Mouse (Mus musculus) cerebral cortex, adult 2 months (tissue): ENCODE results near the gene Ppm1j.

ENCODE experiments used
- WGBS: fragments of 180-500 bp; shearing (Covaris S2); methylation state at CpG from one replicate; pipeline ENCODE4 v1.1.7; 2018; 5-methylcytosine and 5-hydroxymethylcytosine counted together

Gene Ppm1j

GRCm38 (mm10) chr3:104813227-104813626, 32.4 kb downstream of the Ppm1j start:
- 91% methylated on average over 7 of the region's 7 CpGs for WGBS

DNA sequence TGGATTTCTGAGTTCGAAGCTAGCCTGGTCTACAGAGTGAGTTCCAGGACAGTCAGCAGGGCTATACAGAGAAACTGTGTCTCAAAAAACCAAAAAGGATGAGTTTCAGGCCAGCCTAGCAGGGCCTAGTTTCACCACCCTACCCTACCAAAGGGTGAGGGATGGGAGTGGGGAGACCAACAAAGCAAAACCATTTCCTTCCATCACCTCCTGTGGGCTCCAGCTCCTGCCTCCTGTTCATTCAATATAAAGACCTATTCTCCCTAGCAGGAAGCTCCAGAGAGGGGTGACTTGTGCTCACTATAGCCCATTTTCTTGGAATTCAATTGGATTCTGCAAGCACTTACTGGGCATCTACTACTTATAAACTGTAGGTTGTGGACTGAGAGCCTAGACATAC, 33.9 kb downstream of the Ppm1j start:
- WGBS, result 100% methylated on average over 1 of the region's 1 CpGs

DNA sequence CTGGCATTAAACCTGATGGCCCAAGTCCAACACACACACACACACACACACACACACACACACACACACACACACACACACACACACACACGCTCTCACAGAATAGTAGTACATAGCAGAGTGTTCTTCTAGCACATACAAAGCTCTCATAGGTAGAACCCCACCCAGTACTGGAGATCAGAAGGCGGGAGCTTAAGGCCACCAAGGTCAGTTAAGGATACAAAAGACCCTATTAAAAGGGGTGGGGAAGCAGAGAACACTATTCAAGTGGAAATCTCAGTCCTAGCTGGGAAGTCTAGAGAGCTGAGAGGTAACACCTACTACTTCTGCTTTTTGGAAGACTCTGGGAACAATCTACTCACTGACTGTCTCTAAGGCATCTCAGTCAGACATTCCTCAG, 34.5 kb downstream of the Ppm1j start:
- WGBS, result 90% methylated on average over 2 of the region's 2 CpGs

GRCm38 (mm10) chr3:104816130-104816529, 35.3 kb downstream of the Ppm1j start:
- WGBS, result 91% methylated on average over 7 of the region's 7 CpGs

- 1% methylated on average over 46 of the region's 46 CpGs for WGBS
These were observed 36.7 kb downstream of the Ppm1j start for GRCm38 (mm10) chr3:104817481-104817990.

DNA sequence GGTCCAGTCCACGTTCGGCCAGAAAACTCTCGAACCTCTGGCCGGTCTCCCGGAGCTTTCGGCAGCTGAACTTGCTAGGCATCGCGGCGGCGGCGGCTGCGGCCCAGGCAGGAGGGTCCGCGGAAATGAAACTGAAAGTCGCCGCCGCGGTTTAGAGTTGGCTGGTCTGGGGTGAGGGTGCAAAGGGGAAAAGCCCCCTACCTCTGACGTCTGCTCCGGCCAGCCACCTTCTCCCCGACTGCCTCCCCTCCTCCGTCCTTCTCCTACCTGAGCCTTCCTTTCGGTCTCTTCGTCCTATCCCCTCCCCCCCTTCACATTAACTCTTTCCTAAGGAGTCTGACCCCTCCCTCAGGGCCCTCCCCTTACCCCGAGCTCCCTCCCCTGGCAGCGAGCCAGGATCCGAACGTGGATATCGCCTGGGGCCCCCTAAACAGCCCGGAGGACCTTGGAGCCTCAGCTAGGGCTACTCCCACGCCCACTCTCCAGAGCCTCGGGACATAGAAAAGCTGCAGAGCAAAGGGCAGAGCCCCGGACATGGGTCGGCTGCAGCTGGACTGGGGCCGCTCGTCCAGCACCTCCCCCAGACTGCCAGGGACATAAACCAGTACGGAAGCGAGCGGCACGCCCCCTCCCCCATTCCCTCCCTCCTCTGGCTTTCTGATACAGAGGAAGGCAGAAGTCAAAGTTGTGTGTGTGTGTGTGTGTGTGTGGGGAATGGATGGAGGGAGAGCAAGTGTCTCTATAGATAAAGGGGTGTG, 37.3 kb downstream of the Ppm1j start, which contains the start of gene Mov10:
Mov10 (minus strand) TSS at position 573 of the 758 bp plus-strand sequence.
- under 1% methylated on average over 40 of the region's 40 CpGs for WGBS

DNA sequence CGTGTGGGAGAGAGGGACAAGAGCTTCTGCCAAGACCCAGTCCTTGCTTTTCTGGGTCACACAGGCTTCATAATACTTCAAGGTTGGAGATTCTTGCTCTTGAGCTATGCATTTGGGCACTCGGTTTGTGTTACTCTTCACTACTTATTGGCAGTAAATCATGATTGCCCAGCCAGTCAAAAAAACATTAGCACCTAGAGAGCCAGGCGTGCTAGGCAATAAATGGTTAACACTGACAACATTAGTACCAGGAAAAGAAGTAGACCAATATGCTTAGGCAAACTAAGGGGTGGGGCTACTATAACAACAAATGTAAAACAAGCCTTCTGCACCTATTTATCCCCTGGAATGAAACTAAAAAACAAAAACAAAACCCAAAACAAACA, 37.9 kb downstream of the Ppm1j start:
- WGBS, result 15% methylated on average over 3 of the region's 3 CpGs

GRCm38 (mm10) chr3:104820426-104820825, 39.6 kb downstream of the Ppm1j start:
- 51% methylated on average over 1 of the region's 1 CpGs for WGBS

DNA sequence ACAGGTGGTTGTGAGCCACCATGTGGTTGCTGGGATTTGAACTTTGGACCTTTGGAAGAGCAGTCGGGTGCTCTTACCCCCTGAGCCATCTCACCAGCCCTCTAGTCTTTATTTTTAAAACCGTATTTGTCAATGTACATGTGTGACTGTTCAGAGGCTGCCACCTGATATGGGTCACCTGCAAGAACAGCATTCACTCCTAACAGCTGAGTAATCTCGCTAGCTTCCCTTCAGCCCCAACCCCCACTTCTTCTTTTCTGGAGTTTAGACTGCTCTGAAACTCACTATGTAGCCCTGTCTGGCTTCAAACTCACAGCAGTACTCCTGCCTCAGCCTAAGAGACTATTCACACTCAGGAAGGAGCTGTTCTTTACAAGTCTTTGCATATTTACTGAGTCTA, 41.6 kb downstream of the Ppm1j start:
- WGBS, result 86% methylated on average over 3 of the region's 3 CpGs
